Mouse (Mus musculus): Measurements from ENCODE around the gene Zp3. TPM values are rescaled to one million over a fixed set of nuclear protein-coding genes. Genes with fewer than 3 reads are reported as not detected.

The Zp3 gene
- polyA plus RNA-seq, 1 experiment, result not detected

DNA sequence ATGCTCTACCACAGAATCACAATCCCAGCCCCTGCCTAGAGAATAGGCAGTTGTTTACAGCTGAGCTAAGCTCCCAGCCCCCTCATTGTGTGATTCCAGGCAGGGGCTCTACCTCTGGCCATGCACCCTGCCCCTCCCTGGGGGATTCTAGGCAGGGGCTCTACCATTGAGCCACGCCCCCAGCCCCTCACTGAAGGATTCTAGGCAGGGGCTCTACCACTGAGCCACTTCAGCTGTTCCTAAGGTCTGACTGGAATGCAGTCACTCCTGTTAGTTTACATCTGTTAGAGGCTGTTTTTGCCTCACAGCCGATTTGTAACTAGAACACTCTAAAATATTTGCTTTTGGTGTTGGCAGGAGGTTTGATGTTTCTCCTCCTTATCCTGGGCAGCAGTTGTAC lies 22.4 kb downstream of the Zp3 start:
- no peak for DNase-seq (ENCODE audit: low read depth)

DNA sequence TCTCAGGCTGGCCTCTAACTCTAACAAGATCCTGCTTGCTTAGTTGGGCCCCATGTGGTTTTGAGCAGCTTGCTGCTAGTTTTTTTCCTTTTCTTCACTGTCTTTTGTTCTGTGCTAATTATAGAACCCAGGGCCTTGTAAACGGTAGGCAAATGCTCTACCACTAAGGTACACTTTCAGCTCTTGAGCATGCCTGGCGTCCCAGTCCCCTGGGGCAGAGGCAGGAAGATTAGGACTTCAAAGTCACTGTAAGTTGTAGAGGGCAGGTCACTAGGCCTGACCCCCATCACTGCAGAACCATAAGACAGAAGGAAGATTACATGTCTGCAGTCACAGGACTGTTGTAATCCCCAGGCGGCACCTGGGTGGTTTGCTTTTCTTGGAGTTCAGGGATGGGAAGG lies 22.9 kb downstream of the Zp3 start:
- DNase-seq (ENCODE audit: low read depth), result no peak

DNA sequence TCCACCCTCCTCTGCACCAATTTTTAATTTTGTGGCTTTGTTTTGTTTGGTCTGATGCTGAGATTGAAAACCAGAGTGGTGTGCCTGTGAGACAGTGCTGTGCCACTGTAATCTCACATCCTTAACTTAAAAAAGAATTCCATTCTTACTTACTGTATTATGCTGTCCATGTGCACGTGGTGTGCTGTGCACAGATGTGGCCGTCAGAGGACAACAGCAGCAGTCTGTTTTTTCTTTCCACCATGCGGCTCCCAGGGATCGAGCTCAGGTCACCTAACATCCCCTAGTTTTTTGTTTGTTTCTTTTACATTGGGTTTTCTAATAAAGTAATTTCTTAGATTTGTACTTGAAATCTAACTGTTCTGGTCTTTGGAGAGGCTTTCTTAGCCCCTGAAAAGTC lies 24.6 kb downstream of the Zp3 start:
- DNase-seq (ENCODE audit: low read depth), result no peak

DNA sequence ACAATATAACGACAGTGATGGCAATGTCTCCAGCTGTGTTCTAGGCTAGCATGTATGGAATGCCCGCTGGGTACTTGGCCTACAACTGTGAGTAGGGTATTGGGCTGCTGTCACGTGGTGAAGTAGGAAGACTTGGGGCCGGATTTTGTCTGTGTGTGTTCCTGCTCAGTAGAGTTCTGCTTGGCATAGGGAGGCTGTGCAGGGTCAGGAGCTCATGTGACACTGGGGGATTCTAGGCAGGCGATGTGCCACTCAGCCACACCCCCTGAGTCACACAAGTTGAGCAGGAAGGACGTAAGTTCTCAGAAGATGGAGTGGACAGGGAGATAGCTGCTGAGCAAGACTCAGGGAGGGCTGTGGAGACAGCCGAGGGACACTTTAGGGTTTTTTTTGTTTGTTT lies 27.8 kb downstream of the Zp3 start:
- DNase-seq (ENCODE audit: low read depth), result no peak

DNA sequence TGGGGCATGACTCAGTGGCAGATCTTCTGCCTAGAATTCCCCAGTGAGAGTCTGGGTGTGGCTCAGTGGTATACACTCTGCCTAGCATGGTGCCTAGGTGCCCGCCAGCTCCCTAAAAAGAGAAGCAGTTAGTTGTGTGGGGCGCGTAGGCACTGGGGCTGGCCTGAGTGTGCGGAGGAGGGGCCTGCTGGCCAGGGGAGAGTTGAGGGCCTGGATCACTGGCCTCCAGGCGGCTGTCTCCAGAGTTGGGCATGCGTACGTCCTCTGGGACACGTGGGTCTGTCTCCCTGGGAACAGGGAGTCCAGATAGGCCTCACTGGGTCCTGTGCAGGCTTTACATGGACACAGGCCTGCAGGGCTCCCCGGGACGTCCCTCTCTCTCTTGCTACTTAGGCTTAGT lies 35.0 kb downstream of the Zp3 start:
- DNase-seq (ENCODE audit: low read depth), result no peak

DNA sequence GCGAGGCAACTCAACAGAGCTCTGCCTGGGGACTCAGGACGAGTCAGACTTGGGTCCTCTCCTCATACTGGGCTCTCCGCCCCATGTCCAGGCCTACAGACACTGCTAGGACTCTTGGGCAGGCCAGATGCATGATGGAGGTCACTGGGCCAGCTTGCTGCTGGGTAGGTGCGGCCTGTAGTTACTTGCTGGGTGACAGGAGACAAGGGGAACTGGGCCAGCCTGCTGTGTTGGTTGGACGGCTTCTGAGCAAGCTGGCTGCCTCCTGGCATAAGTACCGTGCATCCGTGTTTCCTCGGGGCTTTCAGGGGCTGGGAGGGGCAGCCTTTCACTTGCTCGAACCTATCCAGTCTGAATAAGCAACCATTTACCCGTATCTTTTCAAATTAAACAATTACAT lies 35.7 kb downstream of the Zp3 start:
- DNase-seq (ENCODE audit: low read depth), result no peak

DNA sequence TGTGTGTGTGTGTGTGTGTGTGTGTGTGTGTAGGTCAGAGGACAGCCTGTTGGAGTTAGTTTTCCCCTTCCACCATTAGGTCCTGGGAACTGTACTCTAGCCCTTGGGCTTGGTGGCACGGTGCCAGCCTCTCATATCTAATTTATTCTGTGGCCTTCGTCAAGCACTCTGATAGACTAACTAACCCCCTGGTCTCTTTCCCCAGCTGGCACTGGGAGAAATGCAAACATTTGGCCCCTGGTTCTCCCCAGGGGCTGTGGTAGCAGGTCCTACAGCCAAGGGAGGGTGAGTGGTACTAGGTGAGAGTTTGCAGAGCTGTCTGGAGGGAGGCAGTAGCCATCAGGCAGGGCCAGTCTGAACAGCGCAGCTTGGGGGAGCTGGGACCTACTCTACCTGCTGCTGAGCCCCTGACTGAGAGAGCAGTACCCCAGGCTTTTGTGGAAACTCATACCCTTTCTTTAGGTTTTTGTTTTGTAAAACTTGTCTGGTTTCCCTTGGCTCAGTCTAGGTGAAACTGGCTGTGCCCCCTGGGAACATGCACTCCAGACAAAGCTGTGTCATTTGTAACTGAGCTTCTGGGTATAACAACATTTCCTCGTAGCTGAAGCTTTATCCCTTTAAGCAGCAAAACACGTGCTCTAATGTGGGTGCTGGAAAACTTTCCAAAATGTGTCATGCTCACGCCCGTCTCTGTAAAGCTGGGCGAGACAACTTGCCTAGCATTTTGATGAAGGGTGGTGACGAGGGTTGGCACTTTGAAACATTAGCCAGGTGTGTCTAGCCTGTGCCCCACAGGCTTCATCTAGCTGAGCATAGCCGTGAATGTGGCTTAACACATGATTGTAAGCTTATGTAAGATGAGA lies 36.3 kb downstream of the Zp3 start:
- DNase-seq (ENCODE audit: low read depth), result no peak

DNA sequence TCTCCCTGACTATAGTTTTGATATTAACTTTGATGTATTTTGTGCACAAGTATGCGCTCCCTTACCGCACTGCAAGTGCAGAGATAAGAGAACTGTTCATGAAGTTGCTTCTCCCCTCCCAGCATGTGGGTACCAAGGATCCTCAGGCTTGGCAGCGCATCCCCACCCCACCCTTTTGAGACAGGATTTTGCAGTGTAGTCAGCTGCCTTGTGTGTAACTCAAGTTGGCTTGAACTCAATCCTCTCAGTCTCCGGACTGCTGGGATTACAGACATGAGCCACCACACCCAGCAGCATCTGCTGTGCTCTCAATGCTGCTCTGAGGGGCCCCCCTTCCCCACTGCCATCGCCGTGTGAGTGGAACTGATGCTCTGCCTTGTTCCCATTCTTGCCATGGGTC lies 37.4 kb downstream of the Zp3 start:
- no peak for DNase-seq (ENCODE audit: low read depth)

DNA sequence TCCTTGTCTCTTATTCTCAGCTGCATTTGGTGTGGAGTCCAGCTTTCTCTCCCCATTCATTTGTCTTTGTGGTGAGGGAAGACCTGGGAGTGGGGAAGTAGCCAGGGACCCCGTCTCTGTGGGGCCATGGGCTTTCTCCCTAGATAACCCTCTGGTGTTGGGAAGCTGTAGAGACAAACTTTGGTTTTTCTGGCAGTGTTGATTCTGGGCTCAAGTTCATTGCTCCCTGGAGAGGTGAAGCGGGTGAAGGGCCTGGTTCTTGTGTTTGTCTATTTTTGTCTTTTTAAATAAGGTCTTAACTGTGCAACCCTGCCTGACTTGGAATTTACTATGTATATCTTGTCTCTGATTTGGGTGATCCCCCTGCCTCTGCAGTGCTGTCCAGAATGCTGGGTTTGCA lies 38.8 kb downstream of the Zp3 start:
- DNase-seq (ENCODE audit: low read depth), result no peak

DNA sequence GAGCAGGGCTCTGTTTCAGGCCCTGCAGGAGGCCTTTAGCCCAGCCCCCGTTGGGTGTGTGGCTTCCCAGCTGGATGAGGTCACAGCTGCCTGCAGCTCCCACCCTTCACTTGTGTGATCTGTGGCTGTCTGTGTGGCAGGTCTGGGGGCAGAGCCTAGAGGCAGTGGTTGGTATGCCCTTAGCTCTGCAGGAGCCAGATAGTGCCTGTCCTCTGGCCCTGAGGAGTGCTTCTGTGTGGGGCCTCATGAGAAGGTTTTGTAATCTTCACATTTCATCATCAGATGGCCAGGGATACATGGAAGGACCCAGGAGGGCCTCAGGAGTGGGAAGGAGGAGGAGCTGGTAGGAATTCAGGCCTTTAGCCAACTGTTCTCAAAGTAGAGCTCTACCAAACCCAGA lies 40.0 kb downstream of the Zp3 start:
- no peak for DNase-seq (ENCODE audit: low read depth)

DNA sequence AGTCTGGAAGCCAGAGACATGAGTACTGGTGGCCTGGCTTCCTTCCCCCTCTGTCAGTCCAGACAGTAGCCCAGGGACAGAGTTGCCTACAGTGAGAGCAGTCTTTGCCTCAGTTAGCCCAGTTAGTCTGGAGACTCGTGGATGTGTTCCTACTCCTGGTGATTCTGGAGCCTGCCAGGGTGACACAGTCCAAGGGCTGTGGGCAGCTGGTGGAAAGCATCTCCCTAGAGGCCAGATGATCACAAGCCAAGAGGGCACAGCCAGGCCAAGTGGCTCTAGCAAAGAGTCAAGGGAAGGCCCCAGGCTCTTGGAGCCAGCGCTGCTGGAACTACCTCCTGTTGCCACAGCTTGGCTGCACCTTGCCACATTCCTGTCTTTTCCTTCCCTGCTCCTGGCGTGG lies 45.8 kb downstream of the Zp3 start:
- DNase-seq (ENCODE audit: low read depth), result no peak

DNA sequence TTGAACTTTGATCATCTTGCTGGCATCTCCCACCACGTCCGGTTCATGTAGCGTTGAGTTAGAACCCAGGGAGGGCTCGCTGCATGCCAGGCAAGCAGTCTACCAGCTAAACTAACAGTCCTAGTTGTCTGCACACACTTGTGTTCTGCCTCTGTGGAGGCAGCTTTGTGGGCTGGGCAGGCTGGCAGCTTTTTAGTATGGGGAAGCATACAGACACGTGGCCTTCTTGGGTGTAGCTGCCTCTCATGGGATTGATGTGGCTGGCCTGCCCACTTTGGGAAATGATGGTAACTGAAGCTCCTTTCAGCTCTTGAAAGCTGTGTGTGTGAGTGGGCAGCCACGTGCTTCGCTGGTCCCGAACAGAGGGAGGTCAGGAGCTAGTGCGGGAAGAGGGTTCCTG lies 47.0 kb downstream of the Zp3 start:
- no peak for DNase-seq (ENCODE audit: low read depth)

DNA sequence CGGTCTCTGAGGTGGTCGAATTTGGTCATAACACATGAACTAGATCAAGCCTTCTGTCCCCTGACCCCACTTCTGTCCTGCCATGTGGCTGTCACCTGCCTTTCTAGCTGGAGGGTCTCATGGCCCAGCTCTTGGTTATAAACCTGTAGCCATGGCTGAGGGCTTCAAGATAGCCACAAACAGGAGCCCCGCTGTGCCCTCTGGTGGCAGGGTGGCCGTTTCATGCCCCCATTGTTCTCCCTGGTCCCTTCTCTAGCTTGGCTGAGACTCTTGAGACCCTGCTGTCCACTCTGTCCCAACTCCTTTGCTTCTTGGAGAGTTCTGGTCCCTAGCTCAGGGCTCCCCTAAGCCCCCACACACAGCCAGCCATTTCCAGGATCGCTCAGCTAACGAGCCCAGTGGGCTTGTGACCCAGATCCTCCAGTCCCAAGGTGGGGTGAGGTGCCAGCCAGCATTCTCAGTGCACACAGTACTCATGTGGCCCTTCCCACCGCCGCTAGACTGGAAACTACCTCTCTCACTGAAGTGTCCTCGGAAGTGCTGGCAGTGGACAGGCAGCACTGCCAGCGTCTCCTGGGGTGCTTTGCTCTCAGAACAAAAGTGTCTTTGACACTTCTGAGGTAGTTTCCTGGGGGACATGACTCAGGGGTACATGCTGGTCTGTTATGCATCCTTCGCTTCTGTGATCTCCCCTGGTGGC lies 47.9 kb downstream of the Zp3 start:
- no peak for DNase-seq (ENCODE audit: low read depth)

DNA sequence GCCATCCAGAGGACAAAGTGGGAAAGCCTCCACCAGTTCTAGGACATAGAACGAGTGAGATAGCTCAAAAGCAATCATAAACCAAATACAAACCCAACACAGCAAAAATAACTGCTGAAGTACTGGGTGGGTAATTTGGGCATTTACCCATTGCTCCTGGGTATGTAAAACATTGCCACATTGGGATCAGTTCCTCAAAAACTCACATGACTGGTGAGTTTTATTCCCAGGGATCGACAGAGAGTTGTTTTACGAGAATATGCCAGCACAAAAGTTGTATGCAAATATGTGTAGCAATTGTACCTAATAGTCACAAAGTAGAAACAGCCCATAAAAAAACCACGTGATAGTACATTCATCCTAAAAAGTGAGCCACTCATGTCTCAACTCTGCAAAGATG lies 55.0 kb downstream of the Zp3 start:
- no peak for DNase-seq (ENCODE audit: low read depth)

DNA sequence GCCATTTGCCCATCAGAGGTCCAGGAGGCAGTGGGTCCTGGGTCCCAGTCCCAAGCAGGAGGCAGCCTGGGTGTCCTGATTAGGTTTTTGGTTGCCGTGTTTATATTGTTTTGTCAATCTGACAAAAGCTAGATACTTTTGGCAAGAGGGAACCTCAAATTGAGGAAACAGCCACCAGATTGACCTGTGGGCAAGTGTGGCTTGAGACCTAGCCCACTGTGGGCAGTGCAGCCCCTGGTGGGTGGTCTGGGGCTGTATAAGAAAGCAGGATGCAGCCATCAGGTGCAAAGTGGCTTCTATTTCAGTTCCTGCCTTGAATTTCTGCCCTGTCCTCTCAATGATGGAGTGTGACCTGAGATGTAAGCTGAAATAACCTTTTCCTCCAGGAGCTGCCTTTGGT lies 55.4 kb downstream of the Zp3 start:
- DNase-seq (ENCODE audit: low read depth), result no peak

DNA sequence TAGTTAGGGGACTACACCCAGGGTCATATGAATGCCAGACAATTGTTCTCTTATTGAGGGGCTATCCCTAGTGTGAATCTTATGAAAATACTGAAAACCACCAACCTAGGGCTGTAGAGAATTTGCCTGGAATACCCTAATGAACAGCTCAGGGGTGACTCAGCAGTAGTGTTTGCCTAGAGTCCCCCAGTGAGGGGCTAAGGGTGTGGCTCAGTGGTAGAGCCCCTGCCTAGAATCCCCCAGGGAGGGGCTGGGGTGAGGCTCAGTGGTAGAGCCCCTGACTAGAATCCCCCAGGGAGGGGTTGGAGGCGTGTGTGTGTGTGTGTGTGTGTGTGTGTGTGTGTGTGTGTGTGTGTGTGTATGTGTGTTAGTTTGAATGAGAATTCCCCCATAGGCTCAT lies 56.8 kb downstream of the Zp3 start:
- DNase-seq (ENCODE audit: low read depth), result no peak

Other genes with a start within 250 kb of the Zp3 start
- gene Tmem120a, start 235.7 kb upstream of the Zp3 start, polyA plus RNA-seq (2012; rRNA removed), result 118 and 209 TPM in 2 replicates
- gene Styxl1, start 201.7 kb upstream of the Zp3 start, polyA plus RNA-seq (2012; rRNA removed), result 1.9 and 2.7 TPM in 2 replicates
- 491 and 596 TPM in 2 replicates for gene Mdh2, start 201.6 kb upstream of the Zp3 start, polyA plus RNA-seq (2012; rRNA removed)
- 0.04 and 0.08 TPM in 2 replicates for gene Srrm3, start 173.2 kb upstream of the Zp3 start, polyA plus RNA-seq (2012; rRNA removed)
- 195 and 199 TPM in 2 replicates for gene Hspb1, start 92.2 kb upstream of the Zp3 start, polyA plus RNA-seq (2012; rRNA removed)
- 138 and 165 TPM in 2 replicates for gene Ywhag, start 45.5 kb upstream of the Zp3 start, polyA plus RNA-seq (2012; rRNA removed)
- gene Ssc4d, start 5.6 kb upstream of the Zp3 start, polyA plus RNA-seq (2012; rRNA removed), result 12.2 and 15.4 TPM in 2 replicates
- gene Dtx2, start 14.7 kb downstream of the Zp3 start, polyA plus RNA-seq (2012; rRNA removed), result 44.3 and 51.7 TPM in 2 replicates
- 29.6 and 32.1 TPM in 2 replicates for gene Upk3b, start 58.4 kb downstream of the Zp3 start, polyA plus RNA-seq (2012; rRNA removed)
- 0.99 and 1.1 TPM in 2 replicates for gene Upk3bl, start 74.4 kb downstream of the Zp3 start, polyA plus RNA-seq (2012; rRNA removed)
- 11.2 and 12.8 TPM in 2 replicates for gene Rasa4, start 103.8 kb downstream of the Zp3 start, polyA plus RNA-seq (2012; rRNA removed)
- gene Polr2j, start 136.5 kb downstream of the Zp3 start, polyA plus RNA-seq (2012; rRNA removed), result 91.4 and 107 TPM in 2 replicates
- 19.4 and 22.3 TPM in 2 replicates for gene Lrwd1, start 156.0 kb downstream of the Zp3 start, polyA plus RNA-seq (2012; rRNA removed)
- gene Alkbh4, start 156.0 kb downstream of the Zp3 start, polyA plus RNA-seq (2012; rRNA removed), result 10.8 and 11.2 TPM in 2 replicates
- gene Orai2, start 190.6 kb downstream of the Zp3 start, polyA plus RNA-seq (2012; rRNA removed), result 9.3 and 10.0 TPM in 2 replicates
- gene Prkrip1, start 218.9 kb downstream of the Zp3 start, polyA plus RNA-seq (2012; rRNA removed), result 11.9 and 12.9 TPM in 2 replicates

Data from gonadal fat pad, adult 2 months (tissue).